Mouse (Mus musculus) right cerebral cortex, postnatal 36 days (tissue): ENCODE data around the gene Filip1.
"Not testable (repeated sequence)": the region's sequence is repeated elsewhere in the genome, so short reads cannot be mapped to it uniquely, and the experiment has no call there.

Experiments
- DNase-seq, 2 experiments: peaks; one replicate each; pipeline ENCODE4 v3.0.0; 2022; ENCODE audit warnings: low spot score in 2 of 2, mixed read lengths in 1 of 2

Gene Filip1

DNA sequence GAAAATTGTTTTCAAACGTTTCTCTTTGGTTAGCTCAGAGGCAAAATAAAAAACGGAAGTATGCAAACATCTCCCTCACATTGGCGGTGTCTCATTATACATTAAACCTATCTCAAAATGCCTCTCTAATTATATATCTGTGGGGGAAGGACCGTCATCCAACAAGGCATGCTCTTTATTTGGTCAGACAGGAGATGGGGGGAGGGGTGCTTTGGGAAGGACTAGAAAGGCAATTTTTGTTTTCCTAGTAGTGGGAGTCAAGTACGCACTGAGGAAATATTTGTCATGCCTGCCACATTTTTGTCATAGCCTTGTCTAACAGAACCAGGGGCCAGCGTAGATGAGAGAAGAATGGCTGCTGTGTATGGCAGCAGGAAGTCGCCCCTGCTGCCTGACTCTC, at the start of gene Filip1:
TSS of gene Filip1 (minus strand) at position 101 of the 400 bp plus-strand sequence.
- DNase-seq = no peak

DNA sequence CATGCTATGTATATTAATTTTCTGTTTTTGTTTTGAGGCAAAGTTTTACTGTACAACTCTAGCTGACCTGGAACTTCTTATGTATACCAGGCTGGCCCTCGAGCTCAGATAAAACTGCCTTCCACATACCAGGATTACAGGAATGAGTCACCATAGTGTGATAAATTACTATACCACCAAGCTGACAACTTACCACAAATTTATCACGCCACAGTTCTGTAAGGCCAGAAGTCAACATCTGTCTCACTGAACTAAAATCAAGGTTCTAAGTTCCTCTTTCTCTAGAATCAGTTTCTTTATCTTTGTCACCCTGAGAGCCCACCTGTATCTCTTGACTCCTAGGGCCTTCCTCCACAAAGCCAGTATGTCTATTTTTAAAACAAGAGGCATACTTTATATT, 45.0 kb upstream of the Filip1 start:
- DNase-seq = no peak

DNA sequence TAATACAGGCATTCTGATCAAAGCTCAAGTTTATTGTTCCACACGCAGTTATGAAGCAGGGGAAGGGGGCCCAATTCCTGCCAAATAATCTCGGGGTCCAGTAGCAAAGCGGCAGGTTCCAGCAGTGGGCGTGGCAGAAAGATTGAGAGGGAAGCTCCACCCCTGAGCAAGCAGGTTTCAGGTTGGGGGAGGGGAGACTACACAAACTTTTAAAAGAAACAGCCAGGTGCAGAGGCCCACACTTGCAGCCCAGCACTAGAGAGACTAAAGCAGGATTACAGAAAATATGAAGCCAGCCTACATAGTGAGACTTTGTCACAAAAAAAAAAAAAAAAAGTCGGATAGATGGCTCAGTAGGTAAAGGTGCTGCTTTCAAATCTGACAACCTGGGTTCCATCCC, 40.3 kb upstream of the Filip1 start:
- no peak for DNase-seq

DNA sequence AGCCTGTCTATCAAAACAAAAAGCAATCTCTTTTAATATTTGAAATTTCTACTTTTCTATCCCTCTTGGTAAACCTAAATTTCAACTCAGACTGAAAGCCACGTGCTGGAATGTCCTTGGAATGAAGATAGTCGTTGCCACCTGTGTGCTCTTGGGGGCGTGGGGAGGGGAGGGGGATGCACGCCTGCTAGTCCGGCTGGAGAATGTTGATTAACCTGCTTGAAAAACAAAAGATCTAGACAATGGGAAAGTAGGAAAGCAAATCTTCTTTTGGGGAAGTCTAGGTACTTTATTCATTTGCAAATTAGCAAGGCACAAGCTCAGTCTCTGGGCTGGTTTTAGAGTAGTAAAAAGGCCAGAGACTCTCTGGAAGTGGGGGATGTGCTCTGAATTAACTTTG, 36.6 kb upstream of the Filip1 start:
- DNase-seq = not testable (repeated sequence)

DNA sequence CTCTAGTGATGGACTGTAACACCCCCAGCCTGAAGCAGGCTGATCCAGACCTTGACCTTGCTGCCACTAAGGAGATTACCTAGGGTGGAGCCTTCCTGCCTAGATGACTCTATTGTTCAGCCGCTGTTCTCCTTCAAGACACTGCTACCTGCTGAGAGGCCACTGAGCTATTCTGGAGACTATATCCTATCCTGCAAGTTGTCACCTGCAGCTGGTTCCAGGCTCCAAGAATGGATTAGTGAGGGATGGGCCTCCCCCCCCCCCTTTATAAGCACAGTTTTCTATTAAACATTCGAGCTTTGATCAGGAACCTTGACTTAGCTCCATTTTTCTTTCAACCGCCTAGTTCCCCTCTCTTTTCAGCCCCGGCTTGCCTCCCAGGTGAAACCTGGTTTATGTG, 31.6 kb upstream of the Filip1 start:
- not testable (repeated sequence) for DNase-seq

DNA sequence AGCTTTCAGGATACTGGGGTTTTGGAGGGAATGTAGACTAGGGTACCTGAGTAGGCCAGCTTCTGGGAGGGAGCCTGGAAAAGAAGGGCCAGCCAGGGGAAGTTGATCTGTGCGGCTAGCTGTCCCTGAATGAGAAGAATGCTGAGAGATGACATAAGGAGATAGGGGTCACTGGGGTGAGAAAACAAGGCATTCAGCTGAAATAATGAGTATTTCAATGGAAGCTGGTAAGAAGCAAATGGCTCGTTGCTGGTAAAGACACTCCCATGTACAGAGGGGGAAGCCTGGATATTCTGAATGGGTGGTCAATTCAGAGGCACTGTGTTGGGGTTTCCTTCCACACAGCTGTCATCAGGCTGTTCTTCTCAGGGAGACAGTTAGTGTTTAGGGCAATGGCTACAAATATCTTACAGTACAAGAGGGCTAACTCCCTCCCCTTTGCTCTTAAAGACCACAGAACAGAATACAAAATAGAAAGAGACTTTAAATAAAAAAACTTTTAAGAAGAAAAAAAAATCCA, 26.7 kb upstream of the Filip1 start:
- DNase-seq = no peak

DNA sequence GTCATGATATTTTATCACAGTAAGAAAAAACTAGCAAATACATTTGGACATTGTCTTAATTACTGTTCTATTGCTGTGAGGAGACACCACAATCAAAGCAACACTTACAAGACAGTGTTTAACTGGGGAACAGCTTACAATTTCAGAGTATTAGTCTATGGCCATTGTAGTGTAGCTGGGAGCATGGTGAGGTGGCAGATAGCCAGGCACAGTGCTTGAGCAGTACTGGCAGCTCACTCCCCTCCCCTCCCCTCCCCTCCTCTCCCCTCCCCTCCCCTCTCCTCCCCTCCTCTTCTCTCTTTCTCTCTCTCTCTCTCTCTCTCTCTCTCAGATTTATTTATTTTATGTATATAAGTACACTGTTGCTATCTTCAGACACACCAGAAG, 25.3 kb upstream of the Filip1 start:
- no peak for DNase-seq

DNA sequence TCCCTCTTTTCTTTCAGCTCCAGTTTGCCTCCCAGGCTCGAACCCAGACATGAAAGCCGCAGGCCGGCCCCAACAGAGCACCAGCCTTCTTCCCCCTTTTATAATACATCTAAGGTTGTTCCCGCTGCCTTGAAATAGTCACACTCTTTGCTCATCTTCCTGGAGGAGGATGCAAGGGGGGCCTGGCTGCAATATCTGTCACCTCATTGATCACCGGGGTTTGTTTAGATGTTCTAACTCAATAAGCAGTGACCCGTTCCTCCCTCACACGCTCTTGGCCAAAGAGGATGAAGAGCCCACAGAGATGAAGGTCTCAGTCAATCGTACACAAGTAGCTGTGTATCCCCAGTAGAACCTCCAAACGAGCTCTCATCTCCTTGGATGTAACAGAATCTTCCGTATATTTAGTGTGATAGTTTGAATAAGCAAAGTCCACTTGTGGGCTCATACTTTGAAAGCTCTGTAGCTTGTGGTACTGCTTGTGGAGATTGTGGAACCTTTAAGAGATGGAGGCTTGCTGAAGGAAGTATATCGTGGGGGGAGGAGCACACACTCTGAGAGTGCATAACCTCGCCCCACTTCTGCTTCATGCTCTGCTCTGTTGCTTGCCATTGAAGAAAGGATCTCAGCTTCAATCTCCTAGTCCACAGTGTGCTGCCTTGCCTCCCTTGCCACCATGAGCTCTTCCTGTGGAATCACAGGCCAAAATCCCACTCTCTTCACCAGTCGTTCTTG, 24.8 kb upstream of the Filip1 start:
- DNase-seq = no peak

DNA sequence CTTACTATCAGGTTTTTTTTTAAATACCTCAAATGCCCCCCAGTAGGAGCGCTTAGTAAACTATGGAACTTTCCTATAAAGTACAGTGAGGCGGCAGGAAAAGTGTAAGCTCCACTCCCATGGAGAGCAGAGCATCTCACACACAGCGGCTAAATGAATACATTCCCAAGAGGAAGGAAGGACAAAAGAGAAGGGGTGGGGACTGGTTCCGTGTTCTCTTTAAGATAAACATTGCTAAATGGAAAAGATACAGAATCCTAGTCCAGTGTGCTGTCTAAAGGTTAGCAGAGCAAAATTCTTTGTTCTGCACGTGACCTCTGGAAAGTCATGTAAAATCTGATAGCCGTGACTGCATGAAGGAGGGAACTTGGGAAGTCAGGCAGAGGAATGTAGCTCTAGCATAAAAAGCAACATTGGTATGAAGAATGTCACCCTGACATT, 13.9 kb upstream of the Filip1 start:
- DNase-seq = no peak

DNA sequence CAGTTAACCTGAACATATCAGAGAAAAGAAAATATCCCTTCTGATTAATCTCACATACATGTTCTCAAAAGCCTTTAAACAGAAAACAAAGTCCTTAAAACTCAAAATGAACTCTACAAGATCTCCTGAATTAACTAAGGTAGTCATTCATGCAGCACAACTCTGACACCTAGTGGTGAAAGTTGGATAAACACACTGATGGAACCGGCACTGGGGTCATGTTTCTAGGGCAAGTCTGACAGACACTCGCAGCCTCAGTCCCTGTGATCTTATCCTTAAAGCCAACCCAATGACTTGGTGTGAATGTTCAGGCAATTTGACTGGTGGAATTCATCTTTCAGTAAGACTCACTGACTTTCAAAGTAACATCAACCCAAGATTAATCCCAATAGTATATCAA, 13.4 kb upstream of the Filip1 start:
- no peak for DNase-seq

DNA sequence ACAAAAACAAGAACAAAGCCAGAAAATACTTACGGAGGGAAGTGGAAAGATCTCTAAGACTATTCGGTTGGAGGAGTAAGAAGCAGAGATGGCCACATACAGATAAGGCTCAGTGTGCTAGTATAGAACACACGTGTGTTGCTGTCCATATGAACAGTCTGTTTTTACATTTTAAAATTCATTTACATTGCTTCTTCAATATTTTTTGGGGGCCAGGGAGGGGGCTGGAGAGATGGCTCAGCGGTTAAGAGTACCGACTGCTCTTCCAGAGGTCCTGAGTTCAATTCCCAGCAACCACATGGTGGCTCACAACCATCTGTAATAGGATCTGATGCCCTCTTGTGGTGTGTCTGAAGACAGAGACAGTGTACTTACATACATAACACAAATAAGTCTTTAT, 12.7 kb upstream of the Filip1 start:
- DNase-seq = not testable (repeated sequence)

DNA sequence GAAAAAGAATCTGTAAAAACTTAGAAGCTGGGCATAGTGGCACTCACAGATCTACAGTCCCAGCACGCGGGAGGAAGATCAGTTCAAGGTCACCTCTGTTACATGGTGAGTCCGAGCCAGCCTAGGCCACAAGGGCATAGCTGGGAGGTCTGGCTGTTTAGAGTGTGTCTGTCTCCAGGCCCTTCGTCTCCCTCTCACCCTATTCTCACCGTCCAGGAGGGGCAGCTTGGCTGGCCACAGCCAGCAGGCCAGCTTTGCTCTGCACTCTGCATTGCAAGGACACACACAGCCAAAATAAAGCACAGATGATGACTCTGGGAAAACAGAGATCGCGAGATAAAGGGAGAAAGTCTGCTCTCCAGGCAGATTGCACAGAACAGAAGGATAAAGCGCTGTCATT, 10.2 kb upstream of the Filip1 start:
- no peak for DNase-seq

DNA sequence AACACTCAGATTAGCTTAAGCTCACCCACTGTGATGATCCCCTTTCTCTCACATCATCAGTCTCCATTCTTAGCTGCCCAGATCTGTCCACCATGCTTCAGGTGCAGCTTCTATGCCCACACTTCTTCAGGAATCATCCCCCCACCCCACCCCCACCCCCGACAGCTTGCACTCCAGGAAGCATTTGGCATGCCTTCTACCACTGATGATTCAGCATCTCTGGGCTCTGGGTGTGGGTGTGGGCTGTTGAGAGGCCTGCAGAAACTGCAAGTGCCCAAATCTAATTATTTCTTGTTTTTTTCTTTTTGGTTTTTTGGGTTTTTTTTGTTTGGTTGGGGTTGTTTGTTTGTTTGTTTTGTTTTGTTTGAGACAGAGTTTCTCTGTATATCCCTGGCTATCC, 9.0 kb upstream of the Filip1 start:
- DNase-seq = no peak

DNA sequence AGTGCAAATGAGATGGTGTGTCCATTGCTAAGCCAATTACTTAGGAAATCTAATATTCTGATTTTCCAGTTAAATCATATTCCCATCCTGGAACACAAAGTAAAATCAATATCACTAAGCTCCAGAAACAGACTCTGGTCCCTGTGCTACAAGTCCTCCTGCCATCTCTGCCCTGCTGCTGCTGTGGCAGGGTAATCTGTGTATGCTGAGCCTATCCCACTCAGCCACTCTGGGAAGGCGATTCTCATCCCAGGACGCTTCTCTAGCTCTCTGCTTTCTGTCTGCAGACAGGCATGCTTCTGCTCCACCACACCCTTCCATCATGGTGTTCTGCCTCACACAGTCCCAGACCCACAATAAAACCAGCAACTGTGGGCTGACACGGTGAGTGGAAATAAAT, 7.8 kb upstream of the Filip1 start:
- DNase-seq = no peak

DNA sequence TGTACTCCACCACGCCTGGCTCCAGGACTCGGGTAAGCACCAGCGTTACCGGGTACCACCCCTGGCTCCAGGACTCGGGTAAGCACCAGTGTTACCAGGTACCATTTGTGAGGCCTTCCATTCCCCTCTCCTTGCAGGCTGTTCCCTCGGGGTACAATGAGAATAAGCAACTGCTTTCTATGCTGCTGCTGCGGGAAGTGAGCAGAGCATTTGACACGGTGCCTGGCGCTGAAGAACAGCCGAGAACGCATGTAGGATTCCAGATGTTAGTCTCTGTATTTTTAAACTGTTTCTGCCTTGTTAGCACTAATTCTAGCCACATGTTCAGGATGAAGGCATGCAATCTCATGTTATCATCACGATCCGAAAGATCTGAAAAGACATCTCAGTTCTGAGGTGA, 635 bp downstream of the Filip1 start:
- no peak for DNase-seq

DNA sequence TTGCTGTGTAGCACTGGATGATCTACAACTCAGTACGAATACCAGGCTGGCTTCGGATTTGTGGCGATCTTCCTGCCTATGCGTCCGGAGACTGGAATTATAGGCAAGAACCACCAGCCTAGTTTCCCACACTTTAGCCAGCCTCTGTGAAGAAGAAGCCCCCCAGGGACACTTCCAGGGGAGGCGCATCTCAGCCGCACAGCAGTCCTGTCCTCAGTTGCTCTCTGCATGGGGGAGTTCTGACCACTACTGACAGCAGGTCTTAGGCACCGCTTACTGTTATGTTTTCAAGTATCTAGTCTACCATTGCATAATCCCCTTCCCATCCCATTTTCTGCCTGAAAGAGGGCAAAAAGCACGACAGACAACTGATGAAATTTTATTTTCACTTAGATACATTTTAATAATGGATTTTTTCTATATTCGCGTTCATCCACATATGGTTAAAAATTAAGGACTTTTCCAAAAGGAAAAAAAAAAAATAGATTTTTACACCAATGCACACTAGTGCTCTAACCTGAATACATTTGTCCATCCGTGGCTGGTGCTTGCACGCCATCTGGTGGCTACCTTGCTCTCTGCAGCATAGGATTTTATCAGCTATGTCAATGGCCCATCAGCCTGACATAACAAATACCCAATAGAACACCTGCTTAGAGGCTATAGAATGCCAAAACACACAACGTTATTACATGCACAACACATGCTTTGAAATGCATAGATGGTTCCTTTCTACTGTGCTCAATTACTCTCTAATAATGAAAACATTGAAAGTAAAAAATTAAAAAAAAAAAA, 10.1 kb downstream of the Filip1 start:
- DNase-seq = peak; percentile 73 to 74

DNA sequence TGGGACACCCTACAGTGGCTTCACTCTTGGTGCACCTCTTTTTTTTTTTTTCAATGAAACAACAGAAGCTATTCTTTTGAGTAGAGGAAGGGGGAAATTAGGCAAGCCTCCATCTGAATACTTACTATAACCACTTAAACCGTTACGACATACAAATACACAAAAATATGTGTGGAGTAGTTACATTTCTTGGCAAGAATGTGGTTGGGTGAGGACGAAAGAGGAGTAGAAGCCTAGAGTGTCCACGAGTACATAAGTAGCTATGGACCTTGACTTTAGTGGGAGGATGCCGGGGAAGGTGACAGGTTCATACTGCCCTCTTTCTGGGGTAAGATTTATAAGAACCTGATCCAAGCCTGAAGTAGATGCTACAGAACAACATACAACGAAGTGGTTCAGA, 15.4 kb downstream of the Filip1 start:
- DNase-seq = no peak

DNA sequence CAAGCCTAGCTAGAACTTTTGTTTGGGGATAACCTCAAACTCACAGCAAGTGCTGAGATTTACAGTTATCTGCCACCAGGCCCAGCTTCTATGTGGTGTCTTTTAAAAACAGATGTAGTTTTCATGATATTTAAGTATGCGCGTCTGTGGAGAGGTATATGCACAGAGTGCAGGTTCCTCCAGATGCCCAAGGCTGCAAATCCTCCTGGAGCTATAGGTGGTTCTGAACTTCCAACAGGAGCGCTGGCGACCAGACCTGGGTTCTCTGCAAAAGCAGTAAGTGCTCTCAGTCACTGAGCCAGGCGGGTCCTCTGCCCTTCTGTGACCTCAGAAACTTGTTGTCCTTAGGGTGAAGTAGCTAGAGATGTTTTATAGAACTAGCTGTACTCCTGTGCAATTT, 18.4 kb downstream of the Filip1 start:
- no peak for DNase-seq

DNA sequence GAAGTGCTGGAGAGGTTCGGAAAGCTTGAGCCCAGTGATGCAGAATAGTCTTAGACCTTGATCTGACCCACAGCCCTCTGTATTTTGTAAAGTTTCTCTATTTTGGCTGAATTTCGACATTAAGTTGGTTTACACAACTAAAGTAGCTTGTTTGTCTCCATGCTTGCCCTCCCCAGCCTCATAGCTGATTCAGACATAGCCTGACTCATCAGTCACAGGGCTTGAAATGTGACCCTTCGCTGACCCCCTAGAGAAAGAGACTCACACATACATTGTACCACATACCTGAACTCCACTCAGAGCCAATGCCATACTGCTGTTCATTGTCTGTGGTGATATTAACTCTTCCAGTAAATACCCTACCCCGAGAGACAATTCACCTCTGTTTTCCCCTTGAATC, 19.6 kb downstream of the Filip1 start:
- DNase-seq = no peak

DNA sequence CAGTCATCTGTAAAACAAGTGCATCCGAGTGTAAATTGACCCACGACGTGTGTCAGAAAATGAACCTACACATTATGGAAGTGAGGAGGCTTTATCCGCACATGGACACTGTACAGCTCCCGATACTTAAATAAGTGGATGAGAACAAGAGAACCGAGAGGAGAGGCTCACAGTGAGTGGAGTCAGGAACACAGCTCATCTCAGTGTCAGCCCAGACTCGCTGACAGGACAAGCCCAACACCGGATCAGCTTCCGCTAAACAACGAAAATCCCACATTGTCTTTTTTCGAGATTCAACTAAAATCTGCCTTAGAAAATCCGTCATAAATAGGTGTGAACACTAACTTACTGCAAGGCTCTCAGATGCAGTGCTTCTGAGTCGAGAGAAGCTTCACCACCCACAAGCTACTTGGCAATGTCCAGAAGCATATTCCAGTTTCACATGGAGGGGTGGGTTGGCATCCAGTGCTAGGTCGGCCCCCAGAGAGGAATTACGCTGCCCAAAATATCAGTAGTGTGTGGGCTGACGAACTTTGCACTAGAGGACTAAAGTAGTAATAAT, 22.1 kb downstream of the Filip1 start:
- DNase-seq = no peak

DNA sequence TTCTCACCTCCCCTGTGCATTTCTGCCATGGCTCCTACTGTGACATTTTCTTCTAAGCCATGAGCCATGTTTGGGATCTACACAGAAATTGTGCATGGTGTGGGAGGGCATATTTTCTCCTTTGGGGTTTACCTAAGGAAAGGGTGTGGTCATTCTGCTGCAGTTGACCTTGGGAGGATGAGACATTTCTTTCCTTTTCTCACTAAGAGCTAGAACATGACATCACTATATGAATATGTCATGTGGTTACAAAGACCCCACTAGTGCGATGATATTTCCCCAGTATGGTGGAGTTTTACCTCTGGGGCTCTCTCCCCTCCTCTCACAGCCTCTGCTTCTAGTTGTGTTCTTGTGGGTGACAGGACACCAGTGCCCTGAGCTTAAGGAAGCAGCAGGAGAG, 22.9 kb downstream of the Filip1 start:
- DNase-seq = no peak

DNA sequence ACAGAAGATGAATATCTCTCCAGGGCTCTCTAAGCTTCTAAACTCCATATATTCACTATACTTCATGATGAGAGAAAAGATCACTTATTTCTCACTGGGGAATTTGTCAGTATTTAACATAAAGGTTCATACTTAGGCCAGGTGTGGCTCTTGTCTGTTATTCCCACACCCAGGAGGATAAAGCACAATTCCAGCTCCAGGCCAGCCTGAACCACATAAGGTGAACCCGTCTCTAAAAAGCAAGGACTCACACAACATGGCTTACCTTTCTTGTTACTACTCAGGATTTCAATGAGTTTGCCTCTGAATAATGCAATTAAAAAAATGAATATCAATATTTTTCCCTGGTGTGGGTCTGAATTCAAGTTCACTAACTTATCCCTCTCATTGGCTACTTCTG, 23.6 kb downstream of the Filip1 start:
- no peak for DNase-seq

DNA sequence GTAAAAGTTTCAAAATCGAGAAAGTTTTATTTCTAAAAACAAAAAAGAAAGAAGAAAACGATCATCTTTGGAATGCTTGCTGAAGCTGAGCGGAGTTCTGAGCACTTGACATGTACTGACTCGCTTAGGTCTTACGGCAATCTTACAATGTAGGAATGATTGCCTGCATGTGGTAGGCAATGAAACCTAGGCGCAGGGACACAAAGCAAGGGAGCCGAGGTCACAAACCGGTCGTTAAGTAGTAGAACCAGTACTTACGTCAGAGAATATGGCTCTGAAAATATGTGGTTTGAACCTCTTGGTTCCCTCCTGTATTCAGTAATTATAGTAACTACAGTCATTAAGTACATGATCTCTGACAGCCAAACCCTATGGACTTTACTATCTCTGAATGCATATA, 29.4 kb downstream of the Filip1 start:
- no peak for DNase-seq
